Mouse (Mus musculus): Measurements from ENCODE around the gene Agmat.

The Agmat gene

GRCm38 (mm10) chr4:141746578-141747346, at the start of gene Agmat:
Gene Agmat (plus strand): TSS chr4:141746672.
- DNase-seq (ENCODE audit: low read depth, low spot score): no peak

GRCm38 (mm10) chr4:141704625-141705024, 41.8 kb upstream of the Agmat start:
- no peak for DNase-seq (ENCODE audit: low read depth, low spot score)

GRCm38 (mm10) chr4:141705331-141705730, 41.1 kb upstream of the Agmat start:
- peak; percentile 70 for DNase-seq (ENCODE audit: low read depth, low spot score)

GRCm38 (mm10) chr4:141708005-141708404, 38.5 kb upstream of the Agmat start:
- no peak for DNase-seq (ENCODE audit: low read depth, low spot score)

GRCm38 (mm10) chr4:141708971-141709370, 37.5 kb upstream of the Agmat start:
- no peak for DNase-seq (ENCODE audit: low read depth, low spot score)

GRCm38 (mm10) chr4:141711250-141711649, 35.2 kb upstream of the Agmat start:
- DNase-seq (ENCODE audit: low read depth, low spot score): no peak

DNA sequence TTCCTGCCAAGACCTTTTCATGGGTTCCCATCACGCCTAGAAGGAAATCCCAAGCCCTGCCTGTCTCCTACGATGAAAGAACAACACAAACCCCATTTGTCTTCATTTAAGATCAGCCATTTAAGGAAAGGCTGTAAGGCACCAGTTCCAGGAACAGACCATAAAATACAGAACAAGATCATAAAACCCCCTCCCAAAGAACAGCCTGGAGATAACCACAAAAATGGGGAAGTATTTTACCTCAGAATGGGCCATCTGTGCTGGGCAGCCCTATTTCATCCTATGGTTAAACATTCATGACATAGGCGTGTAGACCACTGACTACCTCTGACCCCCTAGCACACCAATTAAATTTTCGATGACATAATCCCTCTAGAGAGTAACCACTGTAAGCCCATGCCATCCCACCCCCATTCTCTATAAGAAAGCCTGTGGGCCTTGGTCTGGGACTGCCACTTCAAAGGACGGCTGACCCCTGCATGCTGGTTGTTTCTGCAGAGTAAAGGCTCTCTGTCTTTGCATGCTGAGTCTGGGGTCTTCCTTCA, 32.8 kb upstream of the Agmat start:
- no peak for DNase-seq (ENCODE audit: low read depth, low spot score)

- no peak for DNase-seq (ENCODE audit: low read depth, low spot score)
These were observed 31.4 kb upstream of the Agmat start for GRCm38 (mm10) chr4:141715027-141715426.

DNA sequence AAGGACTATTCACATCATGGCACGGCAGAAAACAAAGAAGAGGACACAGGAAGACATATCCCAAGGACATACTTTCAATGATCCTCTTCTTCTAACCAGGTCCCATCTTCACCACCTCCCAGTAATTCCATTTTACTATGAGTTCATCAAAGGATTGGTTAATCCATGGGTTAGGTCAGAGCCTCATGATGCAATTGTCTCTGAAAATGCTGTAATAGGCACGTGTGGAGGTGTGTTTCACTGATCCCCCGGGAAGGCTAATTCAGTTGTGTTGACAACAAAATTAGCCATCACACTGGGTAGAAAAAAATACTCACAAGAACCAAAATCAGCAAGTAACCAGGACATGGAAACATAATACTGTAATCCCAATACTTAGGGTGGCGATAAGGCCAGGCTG, 28.8 kb upstream of the Agmat start:
- no peak for DNase-seq (ENCODE audit: low read depth, low spot score)

- DNase-seq (ENCODE audit: low read depth, low spot score): no peak
These were observed 27.2 kb upstream of the Agmat start for GRCm38 (mm10) chr4:141719304-141719703.

DNA sequence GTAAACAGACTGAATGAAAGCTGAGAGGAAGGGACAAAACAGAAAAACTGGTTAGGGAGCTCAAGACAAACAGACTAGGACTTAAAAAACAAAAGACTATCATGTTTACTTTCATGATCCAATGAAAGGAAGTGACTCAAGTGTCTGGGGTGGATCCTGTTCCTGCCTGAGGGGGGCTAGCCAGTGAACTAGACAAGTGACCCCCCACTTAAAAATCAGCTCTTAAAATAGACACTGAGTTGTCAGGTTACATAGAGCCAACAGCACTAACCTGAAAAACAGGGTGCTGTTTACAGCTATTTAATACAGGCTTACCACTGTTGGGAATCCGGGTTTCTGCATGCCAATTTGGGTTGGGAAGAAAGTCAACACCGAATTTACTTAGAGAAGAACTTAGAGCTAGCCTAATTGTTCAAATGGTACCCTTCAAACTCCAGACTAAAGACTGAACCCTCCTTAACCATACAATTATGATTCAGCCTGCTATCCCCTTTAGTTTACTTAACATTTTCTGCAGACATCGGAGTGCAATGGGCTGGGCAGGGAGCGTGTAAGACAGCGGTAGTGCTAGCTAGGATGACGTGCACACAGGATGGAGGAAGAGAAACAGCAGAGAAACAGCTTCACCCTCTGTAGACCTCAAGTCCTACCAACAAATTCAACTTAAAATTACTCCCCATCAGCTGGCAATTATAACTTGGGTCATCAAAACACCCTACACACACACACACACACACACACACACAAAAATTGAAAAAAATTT, 25.5 kb upstream of the Agmat start:
- DNase-seq (ENCODE audit: low read depth, low spot score): no peak

DNA sequence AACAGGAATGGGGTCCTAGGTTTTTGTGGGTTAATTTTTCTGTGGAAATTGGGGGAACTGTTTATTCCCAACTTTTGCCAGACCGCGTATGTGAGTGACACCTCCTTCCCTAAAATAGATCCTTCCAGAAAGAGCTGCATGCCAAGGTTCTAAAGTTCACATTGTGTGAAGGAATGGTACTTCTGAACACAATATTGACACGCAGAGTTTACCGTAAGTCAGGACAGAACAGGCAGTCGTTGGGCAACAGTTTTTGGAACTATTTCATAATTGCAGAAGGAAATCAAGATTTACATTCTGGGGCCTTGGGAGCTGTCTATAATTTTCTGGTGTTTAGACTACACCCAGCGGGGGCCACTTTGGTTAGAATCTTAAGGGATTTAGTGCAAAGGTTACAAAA, 24.5 kb upstream of the Agmat start:
- no peak for DNase-seq (ENCODE audit: low read depth, low spot score)

DNA sequence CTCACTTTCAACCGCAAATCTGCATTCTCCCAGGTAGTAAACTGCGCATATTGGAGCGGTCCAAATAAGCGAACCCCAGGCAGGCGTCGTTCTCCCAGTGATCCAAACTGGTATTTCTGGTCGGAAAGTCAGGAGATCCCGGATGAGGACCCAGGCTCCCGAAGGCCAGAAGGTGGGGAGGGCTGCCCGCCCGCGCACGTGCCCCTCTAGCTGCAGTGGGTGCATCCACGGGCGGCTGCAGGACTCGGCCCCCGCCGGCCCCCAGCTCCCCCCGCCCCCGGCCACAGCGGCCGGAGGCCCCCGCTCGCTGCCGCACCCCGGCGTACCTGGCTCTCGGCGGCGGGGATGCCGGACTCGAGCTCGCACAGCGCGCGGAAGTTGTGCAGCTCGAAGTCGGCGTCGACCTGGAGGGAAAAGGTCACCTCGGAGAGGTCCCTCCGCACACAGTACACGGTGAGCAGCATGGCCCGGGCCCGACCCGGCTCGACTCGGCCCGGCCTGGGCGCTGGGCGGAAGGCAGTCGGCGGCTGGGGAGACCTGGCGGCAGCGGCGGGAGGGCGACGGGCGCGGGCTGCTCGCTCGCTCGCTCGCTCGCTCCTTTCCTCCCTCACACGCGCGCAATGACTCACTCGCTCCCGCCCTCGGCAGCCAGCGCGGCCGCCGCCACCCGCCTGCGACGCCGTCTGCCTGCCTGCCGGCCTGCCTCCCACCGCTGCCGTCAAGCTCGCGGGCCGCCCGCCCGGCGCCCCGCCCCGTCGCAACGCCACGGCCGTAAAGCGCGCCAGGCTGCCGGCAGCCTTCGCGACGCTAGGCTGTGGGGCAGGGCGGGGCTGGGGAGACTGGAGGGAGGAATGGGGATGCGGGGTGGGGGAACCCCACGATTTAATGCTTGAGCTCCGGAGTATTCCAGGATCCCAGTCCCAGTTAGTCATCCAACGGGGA, 23.5 kb upstream of the Agmat start, which contains the start of gene Ddi2:
Ddi2 (minus strand) TSS at position 689 of the 942 bp plus-strand sequence.
- DNase-seq (ENCODE audit: low read depth, low spot score): peak; percentile 83

- no peak for DNase-seq (ENCODE audit: low read depth, low spot score)
These were observed 22.8 kb upstream of the Agmat start for GRCm38 (mm10) chr4:141723673-141724068.

DNA sequence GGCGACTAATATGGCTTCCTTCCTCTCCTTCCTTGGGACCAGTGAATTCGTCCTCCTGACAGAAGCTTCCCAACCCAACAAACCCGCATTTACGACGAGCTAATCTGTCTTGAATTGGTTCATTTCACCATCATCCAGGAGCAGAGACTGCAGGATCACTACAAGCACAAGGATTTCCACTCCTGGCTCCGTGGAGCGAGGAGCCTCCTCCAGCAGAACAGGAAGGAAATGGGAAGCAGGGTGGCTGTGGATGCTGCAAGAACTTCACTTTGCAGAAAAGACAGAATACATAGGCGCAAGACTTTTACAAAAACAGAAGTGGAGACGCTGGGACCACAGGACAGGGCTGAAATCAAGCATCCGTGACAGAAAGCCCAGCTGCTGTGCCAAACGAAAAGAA, 21.9 kb upstream of the Agmat start:
- no peak for DNase-seq (ENCODE audit: low read depth, low spot score)

GRCm38 (mm10) chr4:141725277-141725676, 21.2 kb upstream of the Agmat start:
- no peak for DNase-seq (ENCODE audit: low read depth, low spot score)

DNA sequence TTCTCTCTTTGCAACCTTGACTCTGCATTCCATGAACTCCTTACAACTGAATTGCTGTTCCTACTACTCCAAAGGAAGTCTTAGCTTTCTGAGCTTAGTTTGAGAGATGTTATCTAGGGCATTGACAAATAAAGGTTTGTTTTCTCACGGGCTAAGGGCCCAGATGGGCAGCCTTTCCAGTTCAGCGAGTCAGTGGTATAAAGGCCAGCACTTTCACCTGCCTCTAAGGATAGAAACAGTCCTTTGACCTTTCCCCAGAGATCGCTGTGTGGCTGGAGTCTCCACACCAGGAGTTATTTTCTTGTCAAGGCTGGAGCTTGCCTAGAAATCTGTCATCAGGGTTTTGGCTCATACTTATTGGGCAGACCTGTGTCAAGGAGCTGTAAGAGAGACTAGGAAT, 20.7 kb upstream of the Agmat start:
- DNase-seq (ENCODE audit: low read depth, low spot score): no peak

DNA sequence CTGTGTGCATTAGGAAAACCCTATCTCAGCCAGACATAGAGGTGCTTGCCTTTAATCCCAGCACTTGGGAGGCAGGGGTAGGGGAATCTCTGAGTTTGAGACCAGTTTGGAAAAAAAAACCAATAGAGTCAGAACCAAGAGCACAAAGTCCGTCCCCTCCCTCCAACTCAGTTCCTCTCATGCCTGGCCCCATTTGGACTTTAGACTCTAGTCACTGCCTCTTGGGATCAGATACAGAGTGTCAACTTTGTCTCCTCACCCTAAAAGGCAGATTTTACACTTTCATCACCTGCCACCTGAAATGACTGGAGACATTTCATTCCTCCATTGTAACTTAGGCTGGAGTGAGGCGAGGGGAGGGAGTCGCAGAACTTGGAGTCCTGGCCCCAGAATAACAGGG, 17.2 kb upstream of the Agmat start:
- DNase-seq (ENCODE audit: low read depth, low spot score): no peak

GRCm38 (mm10) chr4:141730401-141730800, 16.1 kb upstream of the Agmat start:
- DNase-seq (ENCODE audit: low read depth, low spot score): peak; percentile 61

GRCm38 (mm10) chr4:141731766-141732165, 14.7 kb upstream of the Agmat start:
- DNase-seq (ENCODE audit: low read depth, low spot score): no peak

GRCm38 (mm10) chr4:141734446-141735205, 11.8 kb upstream of the Agmat start:
- peak; percentile 94 for DNase-seq (ENCODE audit: low read depth, low spot score)
